Mouse (Mus musculus): ENCODE data around the gene Rufy3.

Rufy3 gene

DNA sequence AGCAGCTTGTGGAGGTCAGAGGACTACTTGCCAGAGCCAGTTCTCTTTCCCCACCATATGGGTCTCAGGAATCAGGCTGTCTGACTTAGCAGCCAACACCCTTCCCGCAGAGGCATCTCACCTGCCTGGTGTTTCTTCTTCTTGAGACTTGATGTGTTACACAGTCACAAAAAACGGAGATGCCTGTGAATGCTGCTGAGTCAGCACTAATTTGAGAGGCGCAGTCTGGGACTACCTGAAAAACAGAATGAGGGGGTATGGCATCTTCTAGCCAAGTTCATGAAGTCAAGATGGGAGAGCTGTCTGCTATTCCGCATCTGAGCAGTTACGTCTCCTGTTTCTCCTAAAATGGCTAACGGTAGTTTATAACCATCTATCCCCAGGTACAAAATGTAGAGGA, 115.7 kb downstream of the Rufy3 start:
- no peak for DNase-seq (ENCODE audit: extremely low read depth, low read depth, low spot score)

GRCm38 (mm10) chr5:88683706-88684105, 118.9 kb downstream of the Rufy3 start:
- DNase-seq (ENCODE audit: extremely low read depth, low read depth, low spot score), result no peak

DNA sequence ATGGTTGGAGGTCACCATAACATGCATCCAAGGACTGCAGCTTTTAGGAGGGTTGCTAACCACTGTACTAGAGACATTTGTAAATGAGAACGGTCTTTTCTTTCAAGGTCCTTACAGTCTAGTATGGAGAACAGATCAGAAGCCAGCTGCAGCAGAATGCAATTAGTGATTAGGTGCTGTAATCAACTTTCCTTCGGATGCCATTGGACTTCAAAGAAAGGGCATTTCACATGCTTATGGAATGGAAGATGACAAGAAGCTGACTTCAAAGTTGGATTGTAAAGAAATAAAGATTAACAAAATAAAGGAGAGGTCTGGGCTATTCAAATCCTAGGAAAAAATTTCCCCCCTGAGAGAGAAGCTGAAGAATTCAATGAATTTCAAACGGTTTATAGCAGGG, 119.4 kb downstream of the Rufy3 start:
- no peak for DNase-seq (ENCODE audit: extremely low read depth, low read depth, low spot score)

- no peak for DNase-seq (ENCODE audit: extremely low read depth, low read depth, low spot score)
Measured at GRCm38 (mm10) chr5:88685306-88685705, 120.5 kb downstream of the Rufy3 start.

GRCm38 (mm10) chr5:88685745-88686299, 121.0 kb downstream of the Rufy3 start:
- DNase-seq (ENCODE audit: extremely low read depth, low read depth, low spot score), result no peak

GRCm38 (mm10) chr5:88687996-88688406, 123.2 kb downstream of the Rufy3 start:
- DNase-seq (ENCODE audit: extremely low read depth, low read depth, low spot score), result no peak

- no peak for DNase-seq (ENCODE audit: extremely low read depth, low read depth, low spot score)
Measured at GRCm38 (mm10) chr5:88688583-88689187, 123.8 kb downstream of the Rufy3 start.

GRCm38 (mm10) chr5:88689279-88689938, 124.6 kb downstream of the Rufy3 start:
- DNase-seq (ENCODE audit: extremely low read depth, low read depth, low spot score), result no peak

GRCm38 (mm10) chr5:88690681-88691505, 126.1 kb downstream of the Rufy3 start:
- DNase-seq (ENCODE audit: extremely low read depth, low read depth, low spot score), result no peak

DNA sequence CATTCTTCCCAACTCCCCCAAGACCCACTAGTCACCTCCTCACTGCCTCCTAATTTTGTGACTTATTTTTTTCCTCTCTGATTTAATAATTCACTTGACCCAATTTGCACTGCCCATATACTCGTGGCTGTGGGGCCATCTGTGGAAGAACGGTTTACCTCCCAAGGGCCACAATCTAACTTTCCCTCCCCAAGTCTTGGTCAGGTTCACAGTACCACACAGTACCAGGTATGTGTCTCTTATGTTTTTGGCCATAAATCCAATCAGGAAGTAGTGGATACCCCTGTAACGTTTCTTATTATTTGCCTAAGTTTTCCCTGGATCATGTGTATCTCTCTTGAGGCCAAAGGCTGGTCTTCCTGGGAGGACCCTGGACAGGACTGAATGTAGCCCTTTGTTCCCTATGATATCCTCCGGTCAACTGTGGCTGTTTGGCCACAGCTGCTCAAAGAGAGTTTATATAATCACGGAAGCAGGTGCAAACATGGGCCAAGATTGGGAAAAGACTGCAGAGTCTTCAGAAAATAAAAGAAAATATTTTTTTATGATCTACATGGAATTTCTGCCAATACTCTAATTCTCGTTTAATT, 126.8 kb downstream of the Rufy3 start:
- no peak for DNase-seq (ENCODE audit: extremely low read depth, low read depth, low spot score)

DNA sequence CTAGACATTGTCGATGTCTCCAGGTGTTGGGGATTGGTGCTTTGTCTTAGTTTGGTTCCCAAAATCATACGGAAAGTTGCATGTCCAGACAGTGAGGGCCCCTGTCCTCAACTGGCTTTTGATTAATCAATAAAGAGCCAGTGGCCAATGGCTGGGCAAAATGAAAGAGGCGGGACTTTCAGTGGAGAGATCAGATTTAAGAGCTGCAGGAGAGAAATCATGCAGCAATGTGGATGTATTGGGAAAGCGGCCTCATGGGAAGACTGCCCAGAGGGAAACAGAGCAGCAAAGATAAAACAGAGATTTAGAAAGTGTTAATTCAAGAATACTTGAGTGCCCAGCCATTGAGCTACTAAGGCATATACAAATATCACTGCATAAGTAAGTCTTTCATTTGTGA, 127.7 kb downstream of the Rufy3 start:
- no peak for DNase-seq (ENCODE audit: extremely low read depth, low read depth, low spot score)

GRCm38 (mm10) chr5:88693057-88693456, 128.2 kb downstream of the Rufy3 start:
- DNase-seq (ENCODE audit: extremely low read depth, low read depth, low spot score), result no peak

DNA sequence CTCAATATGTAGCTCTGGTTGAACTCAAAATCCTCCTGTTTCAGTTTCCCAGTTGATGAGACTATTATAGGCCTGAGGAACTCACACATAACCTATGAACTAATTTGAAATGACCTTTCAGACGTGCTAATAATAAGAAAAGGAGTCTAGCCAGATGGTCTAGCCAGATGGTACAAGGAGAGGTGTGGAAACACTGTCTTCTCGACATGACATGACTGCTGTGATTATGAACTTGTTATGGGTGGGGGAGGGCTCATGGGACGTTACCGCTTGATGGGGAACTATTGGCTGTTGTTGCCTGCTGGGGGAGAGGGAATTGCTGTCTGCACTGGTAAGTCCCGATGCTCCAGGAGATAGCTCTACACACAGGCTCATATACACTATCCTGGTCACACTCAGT, 132.5 kb downstream of the Rufy3 start:
- no peak for DNase-seq (ENCODE audit: extremely low read depth, low read depth, low spot score)

DNA sequence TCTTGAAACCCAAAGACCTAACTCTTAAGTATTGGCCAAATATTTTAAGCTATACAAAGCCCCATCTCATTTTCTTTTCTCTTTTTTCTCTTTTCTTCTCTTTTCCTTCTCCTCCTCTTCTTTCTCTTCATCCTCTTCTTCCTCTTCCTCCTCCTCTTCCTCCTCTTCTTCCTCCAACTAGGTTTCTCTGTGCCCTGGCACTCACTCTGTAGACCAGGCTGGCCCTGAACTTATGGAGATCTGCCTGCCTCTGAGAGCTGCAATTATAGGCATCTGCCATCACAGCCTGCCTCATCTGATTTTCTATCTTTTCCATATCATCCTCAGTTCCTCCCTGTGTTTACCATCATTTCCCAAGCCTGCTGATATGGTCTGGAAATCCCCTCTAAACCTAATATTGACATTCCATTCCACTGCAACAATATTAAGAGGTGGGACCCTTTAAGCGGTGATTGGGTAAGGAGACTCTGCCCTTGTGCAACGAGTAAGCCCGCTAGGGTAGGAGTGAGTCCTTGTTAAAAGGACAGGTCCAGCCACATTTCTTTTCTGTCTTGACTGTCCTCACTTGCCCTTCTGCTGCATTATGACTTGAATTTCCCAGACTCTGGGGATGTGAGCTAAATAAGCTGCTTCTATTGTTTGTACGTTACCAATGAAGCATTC, 134.5 kb downstream of the Rufy3 start:
- DNase-seq (ENCODE audit: extremely low read depth, low read depth, low spot score), result no peak
